Mouse (Mus musculus) forebrain, embryonic 14.5 days (tissue): ENCODE measurements around the gene Tprgl. TPM values are rescaled to one million over a fixed set of nuclear protein-coding genes. Genes with fewer than 3 reads are reported as not detected.
A peak's percentile ranks its signal among the peaks of the same experiment; 100 is the strongest.

Experiments used
- ATAC-seq: fragments of 200-750 bp; cut with Nextera tagmentation; 2 replicates; pipeline ENCODE4 v1.8.0; 2017; ENCODE audit warnings: mild to moderate bottlenecking, moderate library complexity
- DNase-seq: peaks from one replicate; pipeline ENCODE4 v3.0.0-alpha.2; 2015; ENCODE audit warnings: low spot score
- H3K27ac ChIP-seq: fragments of 300-500 bp; sonication (generic); 2 replicates; pipeline ENCODE4 v1.5.1; 2014; ENCODE audit warnings: low read depth, mild to moderate bottlenecking, control low read depth, low read length, moderate library complexity
- H3K27me3 ChIP-seq: fragments of 300-500 bp; sonication (generic); replicated peaks from 2 replicates; pipeline ENCODE4 v1.6.1; 2014; ENCODE audit warnings: low read length, control low read depth, mixed read lengths; ENCODE audit not compliant: control insufficient read depth, insufficient read depth
- H3K36me3 ChIP-seq: fragments of 300-500 bp; sonication (generic); 2 replicates; pipeline ENCODE4 v1.6.1; 2014; ENCODE audit warnings: low read length, control low read depth; ENCODE audit not compliant: control insufficient read depth, insufficient read depth
- H3K4me1 ChIP-seq: fragments of 300-500 bp; sonication (generic); 2 replicates; pipeline ENCODE4 v1.6.1; 2014; ENCODE audit warnings: antibody characterized with exemption, low read length, control low read depth; ENCODE audit not compliant: control insufficient read depth, insufficient read depth
- H3K4me2 ChIP-seq: fragments of 300-500 bp; sonication (generic); 2 replicates; pipeline ENCODE4 v1.6.1; 2014; ENCODE audit warnings: mild to moderate bottlenecking, control low read depth, low read length
- H3K4me3 ChIP-seq: fragments of 300-500 bp; sonication (generic); 2 replicates; pipeline ENCODE4 v1.5.1; 2014; ENCODE audit warnings: low read depth, low read length, control low read depth
- H3K9ac ChIP-seq: fragments of 300-500 bp; sonication (generic); 2 replicates; pipeline ENCODE4 v1.6.1; 2014; ENCODE audit warnings: mild to moderate bottlenecking, low read length, control low read depth, moderate library complexity
- H3K9me3 ChIP-seq: fragments of 300-500 bp; sonication (generic); replicated peaks from 2 replicates; pipeline ENCODE4 v1.6.1; 2016; ENCODE audit warnings: low read length, control low read depth, mixed read lengths; ENCODE audit not compliant: control insufficient read depth
- WGBS: fragments of 180-500 bp; shearing (Covaris S2); extraction: QIAGEN DNeasy Blood & Tissue Kit; methylation state at CpG from one replicate; pipeline ENCODE4 v1.1.7; 2014; 5-methylcytosine and 5-hydroxymethylcytosine counted together
- polyA plus RNA-seq: library from polyadenylated mRNA; unstranded; fragments of >200 nt; fragmentation: Nextera tagmentation; extraction: Ambion mirVana; gene quantifications from 2 replicates; pipeline ENCODE4 v1.2.1, GENCODE M21; 2014

The Tprgl gene
- polyA plus RNA-seq, 1 experiment from 2014 or later = 184 TPM

DNA sequence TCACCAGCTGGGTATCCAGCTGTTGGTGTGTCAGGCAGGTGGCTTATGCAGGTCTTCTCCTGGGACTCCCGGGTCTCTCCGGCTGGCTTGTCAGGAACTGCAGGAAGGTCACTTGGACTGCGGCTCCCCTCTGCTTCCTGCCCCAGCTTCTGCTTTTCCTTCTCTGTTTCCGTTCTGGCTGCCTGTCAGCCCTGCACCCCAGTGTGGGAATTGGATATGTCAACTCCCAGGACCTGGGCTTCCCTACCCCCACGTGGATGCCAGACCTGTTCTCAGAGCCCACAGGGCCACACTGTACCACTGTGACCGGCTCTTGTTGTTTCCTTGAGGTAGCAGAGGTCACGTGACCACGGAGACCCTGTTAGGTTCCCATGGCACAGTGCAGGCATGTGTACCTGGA is 28.5 kb upstream of the Tprgl start:
- H3K36me3 ChIP-seq = no peaks in the 10 kb centered on the region
- no peak for DNase-seq
- H3K27me3 ChIP-seq = no peaks in the 10 kb centered on the region
- H3K27ac ChIP-seq = no peak overlapping the region
- H3K9me3 ChIP-seq = no peaks in the 10 kb centered on the region
- no peaks in the 10 kb centered on the region for H3K4me1 ChIP-seq
- no peak overlapping the region for H3K4me3 ChIP-seq
- H3K9ac ChIP-seq = no peak overlapping the region
- H3K4me2 ChIP-seq = no peak overlapping the region
- WGBS = 80% methylated on average over 8 of the region's 8 CpGs
- no peak for ATAC-seq

DNA sequence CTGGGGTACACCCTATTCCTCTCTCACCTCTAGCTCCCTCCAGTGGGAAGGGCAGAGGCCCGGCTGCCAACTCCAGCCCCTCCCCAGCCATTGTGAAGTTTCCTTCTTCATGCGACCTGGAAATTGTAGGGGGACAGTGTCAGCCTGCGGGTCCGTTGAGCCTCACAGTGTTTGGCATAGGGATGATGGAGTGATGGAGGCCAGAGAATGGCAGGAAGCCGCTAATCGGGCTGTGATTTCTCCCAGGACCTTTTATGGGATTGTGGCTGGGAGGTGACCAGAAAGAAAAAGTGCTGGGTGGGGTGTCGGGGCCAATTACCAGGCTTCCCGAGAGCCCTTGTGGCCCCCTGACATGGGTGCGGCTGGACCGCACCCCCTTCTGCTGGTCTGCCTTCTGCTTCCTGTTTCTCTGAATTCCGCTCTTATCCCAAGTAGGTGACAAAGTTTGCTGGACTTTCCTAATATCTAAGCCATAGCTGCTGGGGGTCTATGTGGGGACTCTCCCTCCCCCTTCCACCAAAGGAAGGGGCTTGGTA is 25.6 kb upstream of the Tprgl start:
- WGBS = 80% methylated on average over 11 of the region's 11 CpGs

DNA sequence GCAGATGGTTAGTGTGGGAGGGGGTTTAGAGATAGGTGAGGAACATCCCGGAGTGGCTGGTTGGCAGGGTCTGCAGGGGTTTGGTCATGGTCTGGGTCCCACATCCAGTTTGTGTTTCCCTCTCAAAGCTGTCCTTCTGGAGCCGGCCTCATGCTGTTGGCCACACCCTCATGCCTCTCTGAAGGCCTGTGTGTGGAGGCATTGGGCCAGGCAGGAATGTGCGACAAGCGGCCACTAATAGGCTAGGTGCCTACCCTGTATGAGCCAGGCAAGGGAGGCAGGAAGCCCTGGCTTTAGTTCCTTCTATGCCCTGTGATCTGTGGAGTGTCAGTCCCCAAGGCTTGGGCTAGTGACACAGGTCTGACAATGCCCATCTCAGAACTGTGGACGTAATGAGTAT is 24.5 kb upstream of the Tprgl start:
- Histone ChIP-seq H3K4me3 (no peak overlapping the region), H3K36me3 (no peaks in the 10 kb centered on the region), H3K27me3 (no peaks in the 10 kb centered on the region), H3K27ac (no peak overlapping the region), H3K4me2 (no peak overlapping the region), H3K4me1 (no peaks in the 10 kb centered on the region), H3K9me3 (no peaks in the 10 kb centered on the region), H3K9ac (no peak overlapping the region)
- ATAC-seq (no peak), DNase-seq (no peak)
- WGBS = 82% methylated on average over 5 of the region's 5 CpGs

More for the DNA sequence above, 25.6 kb upstream of the Tprgl start:
- Histone ChIP-seq H3K4me1 (no peaks in the 10 kb centered on the region), H3K27me3 (no peaks in the 10 kb centered on the region), H3K4me2 (no peak overlapping the region), H3K9me3 (no peaks in the 10 kb centered on the region), H3K36me3 (no peaks in the 10 kb centered on the region), H3K27ac (no peak overlapping the region), H3K4me3 (no peak overlapping the region), H3K9ac (no peak overlapping the region)
- ATAC-seq = no peak
- DNase-seq = no peak

DNA sequence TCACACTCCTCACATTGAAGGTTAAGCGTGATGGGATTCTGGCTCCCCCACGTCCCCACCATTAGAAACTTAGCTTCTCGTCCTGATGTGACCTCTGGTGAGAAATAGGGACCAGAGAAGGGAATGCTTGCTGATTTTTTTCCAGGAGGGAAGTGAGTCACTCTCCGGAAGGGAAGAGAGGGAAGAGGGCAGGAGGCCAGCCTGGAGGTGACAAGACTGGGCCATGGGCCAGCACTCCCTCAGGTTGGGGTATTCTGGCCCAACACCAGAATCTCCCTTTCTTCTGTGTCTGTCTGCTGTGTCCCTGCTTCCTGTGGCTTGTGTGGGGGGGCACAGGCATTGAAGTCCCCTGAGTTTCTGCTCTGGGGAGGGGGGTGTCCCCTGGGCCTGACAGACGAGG is 23.1 kb upstream of the Tprgl start:
- H3K9ac ChIP-seq = no peak overlapping the region
- no peak for DNase-seq
- no peaks in the 10 kb centered on the region for H3K9me3 ChIP-seq
- H3K4me3 ChIP-seq = no peak overlapping the region
- H3K4me2 ChIP-seq = no peak overlapping the region
- no peaks in the 10 kb centered on the region for H3K36me3 ChIP-seq
- ATAC-seq = no peak
- H3K4me1 ChIP-seq = no peaks in the 10 kb centered on the region
- no peaks in the 10 kb centered on the region for H3K27me3 ChIP-seq
- WGBS = 76% methylated on average over 5 of the region's 5 CpGs
- no peak overlapping the region for H3K27ac ChIP-seq

DNA sequence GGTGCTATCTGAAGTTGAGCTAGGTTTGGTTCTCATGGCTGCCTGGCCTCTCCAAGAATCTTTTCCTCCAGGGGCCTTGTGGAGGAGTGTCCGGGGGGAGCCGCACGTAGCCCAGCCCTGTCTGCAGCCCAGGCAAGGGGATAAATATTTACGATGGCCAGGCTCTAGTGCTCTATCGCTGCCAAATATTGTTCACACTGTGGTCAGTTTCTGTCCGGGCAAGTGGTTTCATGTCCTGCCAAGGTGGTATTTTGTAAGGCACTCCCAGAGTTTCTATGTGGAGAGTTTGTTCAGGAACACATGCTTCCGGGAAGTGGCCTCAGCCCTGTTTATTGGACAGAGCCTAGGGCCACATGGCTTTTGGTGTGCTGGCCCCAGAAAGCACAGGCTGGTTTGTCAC is 20.5 kb upstream of the Tprgl start:
- no peak overlapping the region for H3K9ac ChIP-seq
- H3K36me3 ChIP-seq = no peaks in the 10 kb centered on the region
- H3K9me3 ChIP-seq = no peaks in the 10 kb centered on the region
- no peak overlapping the region for H3K4me2 ChIP-seq
- no peak for ATAC-seq
- H3K27ac ChIP-seq = no peak overlapping the region
- no peak overlapping the region for H3K4me3 ChIP-seq
- H3K27me3 ChIP-seq = no peaks in the 10 kb centered on the region
- WGBS = 93% methylated on average over 7 of the region's 7 CpGs
- no peaks in the 10 kb centered on the region for H3K4me1 ChIP-seq
- DNase-seq = no peak

DNA sequence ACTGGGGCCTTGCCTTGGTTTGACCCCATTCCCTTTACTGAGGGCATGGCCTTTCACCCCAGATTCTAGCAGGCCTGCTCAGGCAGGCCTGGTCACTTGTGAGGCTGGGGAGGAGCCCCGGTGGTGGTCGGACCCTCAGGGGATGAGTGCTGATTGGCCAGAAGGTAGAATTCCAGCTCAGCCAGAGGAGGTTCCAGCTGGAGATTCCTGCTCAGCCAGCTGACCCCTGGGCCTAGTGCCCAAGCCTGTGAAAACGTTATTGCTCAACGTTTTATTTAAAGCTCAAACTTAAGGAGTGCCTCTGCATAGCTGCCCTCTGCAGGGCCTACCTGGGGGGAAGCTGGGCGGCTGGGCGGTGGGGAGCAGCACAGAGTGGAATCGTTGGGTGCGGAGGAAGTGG is 16.8 kb upstream of the Tprgl start:
- Histone ChIP-seq H3K4me1 (no peaks in the 10 kb centered on the region), H3K27ac (no peak overlapping the region), H3K36me3 (no peaks in the 10 kb centered on the region), H3K4me2 (no peak overlapping the region), H3K9ac (no peak overlapping the region), H3K9me3 (no peaks in the 10 kb centered on the region), H3K27me3 (no peaks in the 10 kb centered on the region; the same call in 1 of the 2 replicates), H3K4me3 (no peak overlapping the region)
- ATAC-seq (no peak), DNase-seq (no peak)
- WGBS = 82% methylated on average over 8 of the region's 8 CpGs

DNA sequence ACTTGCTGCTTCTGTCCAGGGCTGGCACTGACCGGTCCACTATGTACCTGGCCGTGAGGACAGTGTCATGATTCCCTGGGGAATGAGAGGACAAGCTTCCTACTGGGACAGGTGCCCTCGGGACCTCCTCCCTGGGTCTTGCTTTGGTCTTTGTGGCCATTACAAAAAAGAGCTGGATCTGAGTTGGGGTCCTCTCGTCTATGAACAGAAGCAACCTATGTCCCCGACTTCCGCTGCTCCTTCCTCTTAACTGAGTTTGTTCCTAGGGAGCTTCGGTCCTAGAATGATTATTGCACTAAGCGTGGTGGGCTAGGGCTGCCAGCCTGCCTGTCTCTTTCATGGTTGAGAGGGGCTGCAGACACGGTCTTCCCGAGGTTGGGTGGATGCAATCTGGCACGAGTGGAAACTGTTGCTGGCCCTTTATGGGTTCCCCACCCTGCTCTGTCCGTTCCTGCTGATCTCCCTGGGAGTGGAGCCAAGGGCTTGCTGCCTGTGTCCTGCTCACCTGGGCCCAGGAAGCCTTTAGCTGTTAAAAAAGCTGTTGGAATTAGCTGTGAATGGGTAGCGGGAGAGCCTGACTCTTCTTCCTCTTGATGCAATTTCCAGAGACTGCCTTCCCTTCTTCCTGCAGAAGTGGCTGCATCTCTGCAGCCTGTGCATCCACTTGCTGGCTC is 11.6 kb upstream of the Tprgl start:
- Histone ChIP-seq H3K27ac (no peak overlapping the region), H3K4me3 (peak overlapping the region; percentile 50), H3K4me2 (peak overlapping the region; percentile 96), H3K9ac (no peak overlapping the region), H3K27me3 (peaks cover 22% of the 10 kb centered on the region), H3K4me1 (peaks cover 9% of the 10 kb centered on the region), H3K36me3 (no peaks in the 10 kb centered on the region), H3K9me3 (no peaks in the 10 kb centered on the region)
- DNase-seq = no peak
- ATAC-seq = no peak
- 36% methylated on average over 13 of the region's 13 CpGs for WGBS

DNA sequence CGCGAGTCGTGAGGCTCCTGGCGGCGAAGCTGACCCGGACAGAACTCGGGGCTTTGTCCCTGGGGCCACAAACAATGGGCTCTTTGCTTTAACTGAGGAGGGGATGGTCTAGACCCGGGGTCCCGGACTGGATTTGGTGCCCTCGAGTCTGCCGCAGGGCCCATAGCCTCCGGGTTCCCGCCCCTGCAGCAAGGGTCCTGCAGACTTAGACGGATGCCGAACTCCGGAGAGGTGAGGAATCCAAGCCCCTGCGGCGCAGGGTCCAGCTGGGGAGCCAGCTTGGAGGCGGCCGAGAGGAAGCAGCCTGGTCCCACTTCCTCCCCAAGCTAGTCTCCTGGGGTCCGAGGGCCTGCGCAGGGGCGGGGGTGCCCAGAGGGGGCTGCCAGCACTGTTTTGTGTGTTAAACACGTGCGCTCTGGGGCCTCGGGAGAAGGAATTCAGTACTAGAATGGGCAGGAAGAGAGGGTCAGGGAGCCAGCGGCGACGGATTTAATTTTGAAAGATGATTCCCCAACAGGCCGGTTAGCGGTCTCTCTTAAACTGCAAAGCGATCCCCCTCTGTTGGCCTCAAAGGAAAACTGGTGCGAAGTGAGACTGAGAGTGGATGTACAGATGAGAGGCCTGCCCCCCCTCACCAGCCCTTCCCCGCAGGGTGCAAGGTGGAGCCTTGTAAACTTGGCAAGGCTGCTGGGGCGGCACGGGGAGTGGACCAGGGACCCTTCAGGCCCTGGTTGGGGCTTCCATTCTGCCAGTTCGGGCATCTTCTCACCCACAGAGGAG is 10.9 kb upstream of the Tprgl start:
- under 1% methylated on average over 35 of the region's 37 CpGs for WGBS
- peak; percentile 34 for DNase-seq
- Histone ChIP-seq H3K9ac (peak overlapping the region; percentile 62), H3K4me3 (peak overlapping the region; percentile 50), H3K4me1 (peaks cover 9% of the 10 kb centered on the region), H3K27ac (no peak overlapping the region), H3K4me2 (peak overlapping the region; percentile 96), H3K9me3 (no peaks in the 10 kb centered on the region), H3K27me3 (peaks cover 22% of the 10 kb centered on the region), H3K36me3 (no peaks in the 10 kb centered on the region)
- peak; percentile 40 for ATAC-seq
